Mouse (Mus musculus): ENCODE results near the gene Actg2. TPM values are rescaled to one million over a fixed set of nuclear protein-coding genes. Genes with fewer than 3 reads are reported as not detected.

The Actg2 gene
- polyA plus RNA-seq, 1 experiment from 2014 or later, result 2.2 TPM

DNA sequence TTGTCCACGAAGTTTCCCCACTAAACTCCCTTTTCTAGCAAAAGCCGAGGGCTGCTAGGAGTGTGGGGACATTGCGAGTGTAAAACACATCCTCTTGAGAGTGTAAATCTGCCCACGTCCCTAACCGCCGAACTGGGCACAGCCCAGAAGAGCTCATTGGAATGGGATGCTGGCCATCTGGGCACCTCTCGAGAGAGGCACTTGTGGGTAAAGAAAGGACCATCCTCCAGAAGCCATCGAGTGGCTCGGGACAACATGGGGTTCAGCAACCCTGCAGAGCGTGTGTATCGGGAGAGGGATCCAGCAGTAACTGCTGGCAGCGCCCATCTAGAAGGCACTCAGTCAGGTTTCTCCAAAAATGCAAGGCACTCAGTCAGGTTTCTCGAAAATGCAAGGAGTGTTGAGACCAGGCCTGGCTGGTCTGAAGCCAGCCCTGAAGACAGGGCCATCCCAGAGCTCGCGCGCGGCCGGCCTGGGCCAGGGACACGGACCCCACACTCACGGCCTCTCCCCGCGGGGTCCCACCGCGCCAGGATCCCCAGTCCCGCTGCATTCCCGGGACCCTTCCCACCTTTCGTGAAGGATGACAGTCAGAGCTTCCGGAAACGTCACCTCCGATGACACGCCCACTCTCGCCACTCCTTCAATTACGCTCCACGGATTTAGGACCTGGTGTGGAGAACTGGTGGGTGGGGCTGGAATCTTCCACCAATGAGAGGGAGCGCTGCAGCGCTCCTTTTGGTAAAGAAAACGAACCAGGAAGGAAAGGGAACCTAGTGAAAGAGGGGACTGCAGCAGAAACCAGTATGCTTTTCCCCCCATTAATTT lies 36.0 kb upstream of the Actg2 start:
- Histone ChIP-seq H3K27ac (ENCODE audit: low read depth, low read length) (peak overlapping the region; percentile 70), H3K36me3 (ENCODE audit: control insufficient read depth, insufficient read depth, low read length) (no peaks in the 10 kb centered on the region)
- WGBS, result 5% methylated on average over 37 of the region's 37 CpGs

DNA sequence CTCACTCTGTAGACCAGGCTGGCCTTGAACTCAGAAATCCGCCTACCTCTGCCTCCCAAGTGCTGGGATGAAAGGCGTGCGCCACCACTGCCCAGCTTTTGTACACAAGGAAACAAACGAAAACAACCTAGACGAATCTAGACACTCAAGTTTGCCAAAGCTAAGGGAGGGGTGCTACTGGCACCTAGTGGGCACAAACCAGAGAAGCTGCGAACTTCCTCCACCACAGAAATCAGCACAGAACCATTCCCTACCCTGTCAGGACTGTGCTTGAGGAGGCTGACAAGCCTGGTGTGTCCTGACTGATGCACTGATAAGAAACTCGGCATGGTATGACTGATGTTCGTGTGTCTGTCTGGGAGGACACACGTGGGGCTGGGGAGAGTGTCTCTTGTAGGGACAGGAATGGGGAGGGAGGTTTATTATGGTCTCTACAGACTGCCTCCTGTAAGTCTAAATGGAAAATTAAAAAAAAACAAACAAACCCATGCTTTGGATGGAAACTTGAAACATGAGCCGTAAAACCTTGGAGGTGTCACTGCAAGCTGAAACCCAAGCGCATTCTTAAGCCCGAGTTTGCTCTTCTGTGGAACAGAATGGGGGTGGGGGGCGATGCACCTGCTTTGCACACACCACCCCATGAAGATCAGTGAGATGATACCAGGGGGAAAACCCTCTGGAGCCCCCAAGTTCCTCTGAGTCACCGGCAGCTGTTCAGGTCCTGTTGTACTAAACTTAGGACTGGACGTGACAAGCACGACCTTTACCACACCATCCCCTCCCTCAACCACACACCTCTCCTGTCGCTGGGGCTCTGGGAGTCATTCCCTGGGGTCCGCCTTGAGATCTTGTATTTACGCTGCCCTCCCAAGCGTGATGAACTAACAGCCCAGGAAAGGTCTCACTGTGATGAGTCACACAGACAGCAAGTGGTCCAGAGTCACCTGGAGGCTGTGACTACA lies 33.1 kb upstream of the Actg2 start:
- Histone ChIP-seq H3K27me3 (ENCODE audit: control insufficient read depth, insufficient read depth, low read length) (no peaks in the 10 kb centered on the region), H3K4me2 (replicated peaks; ENCODE audit: low read depth, low read length) (no peak overlapping the region), H3K9ac (ENCODE audit: low read depth, low read length) (no peak overlapping the region), H3K4me1 (replicated peaks; ENCODE audit: control insufficient read depth, insufficient read depth, low read length) (peaks cover 2% of the 10 kb centered on the region; the same call in 1 of the 2 replicates), H3K36me3 (ENCODE audit: control insufficient read depth, insufficient read depth, low read length) (no peaks in the 10 kb centered on the region), H3K27ac (ENCODE audit: low read depth, low read length) (no peak overlapping the region), H3K9me3 (ENCODE audit: control insufficient read depth, low read length) (no peaks in the 10 kb centered on the region), H3K4me3 (ENCODE audit: low read depth, low read length) (no peak overlapping the region)
- 79% methylated on average over 20 of the region's 20 CpGs for WGBS
- no peak for DNase-seq (ENCODE audit: low spot score)
- no peak for ATAC-seq (ENCODE audit: low FRiP score)

More for the DNA sequence above, 36.0 kb upstream of the Actg2 start:
- DNase-seq (ENCODE audit: low spot score), result peak; percentile 93
- no peaks in the 10 kb centered on the region for H3K9me3 ChIP-seq (ENCODE audit: control insufficient read depth, low read length)
- peak overlapping the region; percentile 77 for H3K4me2 ChIP-seq (replicated peaks; ENCODE audit: low read depth, low read length)
- peak overlapping the region; percentile 79 for H3K9ac ChIP-seq (ENCODE audit: low read depth, low read length)
- no peaks in the 10 kb centered on the region for H3K27me3 ChIP-seq (ENCODE audit: control insufficient read depth, insufficient read depth, low read length)
- peak overlapping the region; percentile 76 for H3K4me3 ChIP-seq (ENCODE audit: low read depth, low read length)
- peaks cover 2% of the 10 kb centered on the region; the same call in 1 of the 2 replicates for H3K4me1 ChIP-seq (replicated peaks; ENCODE audit: control insufficient read depth, insufficient read depth, low read length)
- ATAC-seq (ENCODE audit: low FRiP score), result peak; percentile 95

- Histone ChIP-seq H3K4me2 (replicated peaks; ENCODE audit: low read depth, low read length) (no peak overlapping the region), H3K9me3 (ENCODE audit: control insufficient read depth, low read length) (no peaks in the 10 kb centered on the region), H3K4me3 (ENCODE audit: low read depth, low read length) (no peak overlapping the region), H3K27ac (ENCODE audit: low read depth, low read length) (no peak overlapping the region), H3K27me3 (ENCODE audit: control insufficient read depth, insufficient read depth, low read length) (no peaks in the 10 kb centered on the region), H3K36me3 (ENCODE audit: control insufficient read depth, insufficient read depth, low read length) (peaks cover 5% of the 10 kb centered on the region; the same call in 1 of the 2 replicates), H3K9ac (ENCODE audit: low read depth, low read length) (no peak overlapping the region), H3K4me1 (replicated peaks; ENCODE audit: control insufficient read depth, insufficient read depth, low read length) (no peaks in the 10 kb centered on the region)
- ATAC-seq (ENCODE audit: low FRiP score) (no peak), DNase-seq (ENCODE audit: low spot score) (no peak)
- WGBS, result 87% methylated on average over 6 of the region's 6 CpGs
These were observed 19.9 kb upstream of the Actg2 start for GRCm38 (mm10) chr6:83555972-83556371.

DNA sequence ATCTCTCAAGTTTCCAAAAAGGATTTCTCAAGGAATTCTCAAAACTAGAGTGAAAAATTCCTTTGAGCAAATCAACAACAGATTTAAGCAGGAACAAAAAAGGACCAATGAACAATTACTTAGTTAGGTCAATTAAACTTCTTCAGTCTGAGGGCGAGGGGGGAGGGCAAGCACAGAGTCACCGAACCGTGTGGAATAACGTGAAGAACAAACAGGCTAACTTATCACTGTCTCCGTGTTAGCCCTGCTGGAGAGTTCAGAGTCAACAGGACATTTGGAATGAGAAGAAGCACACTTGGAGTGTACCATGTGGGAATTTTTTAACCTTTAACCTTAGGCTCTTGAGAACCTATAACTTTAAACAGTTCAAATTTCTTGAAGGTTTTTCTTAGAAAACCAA lies 12.3 kb upstream of the Actg2 start:
- Histone ChIP-seq H3K4me3 (ENCODE audit: low read depth, low read length) (no peak overlapping the region), H3K4me2 (replicated peaks; ENCODE audit: low read depth, low read length) (no peak overlapping the region), H3K4me1 (replicated peaks; ENCODE audit: control insufficient read depth, insufficient read depth, low read length) (no peaks in the 10 kb centered on the region), H3K27me3 (ENCODE audit: control insufficient read depth, insufficient read depth, low read length) (no peaks in the 10 kb centered on the region), H3K9ac (ENCODE audit: low read depth, low read length) (no peak overlapping the region), H3K36me3 (ENCODE audit: control insufficient read depth, insufficient read depth, low read length) (no peaks in the 10 kb centered on the region), H3K27ac (ENCODE audit: low read depth, low read length) (no peak overlapping the region), H3K9me3 (ENCODE audit: control insufficient read depth, low read length) (no peaks in the 10 kb centered on the region)
- no peak for DNase-seq (ENCODE audit: low spot score)
- no peak for ATAC-seq (ENCODE audit: low FRiP score)
- WGBS, result 42% methylated on average over 5 of the region's 5 CpGs

GRCm38 (mm10) chr6:83545778-83546177 lies 9.7 kb upstream of the Actg2 start:
- ATAC-seq (ENCODE audit: low FRiP score) (no peak), DNase-seq (ENCODE audit: low spot score) (no peak)
- Histone ChIP-seq H3K27ac (ENCODE audit: low read depth, low read length) (no peak overlapping the region), H3K9ac (ENCODE audit: low read depth, low read length) (no peak overlapping the region), H3K4me1 (replicated peaks; ENCODE audit: control insufficient read depth, insufficient read depth, low read length) (no peaks in the 10 kb centered on the region), H3K27me3 (ENCODE audit: control insufficient read depth, insufficient read depth, low read length) (no peaks in the 10 kb centered on the region), H3K4me3 (ENCODE audit: low read depth, low read length) (no peak overlapping the region), H3K36me3 (ENCODE audit: control insufficient read depth, insufficient read depth, low read length) (no peaks in the 10 kb centered on the region), H3K9me3 (ENCODE audit: control insufficient read depth, low read length) (no peaks in the 10 kb centered on the region), H3K4me2 (replicated peaks; ENCODE audit: low read depth, low read length) (no peak overlapping the region)
- 80% methylated on average over 3 of the region's 3 CpGs for WGBS

DNA sequence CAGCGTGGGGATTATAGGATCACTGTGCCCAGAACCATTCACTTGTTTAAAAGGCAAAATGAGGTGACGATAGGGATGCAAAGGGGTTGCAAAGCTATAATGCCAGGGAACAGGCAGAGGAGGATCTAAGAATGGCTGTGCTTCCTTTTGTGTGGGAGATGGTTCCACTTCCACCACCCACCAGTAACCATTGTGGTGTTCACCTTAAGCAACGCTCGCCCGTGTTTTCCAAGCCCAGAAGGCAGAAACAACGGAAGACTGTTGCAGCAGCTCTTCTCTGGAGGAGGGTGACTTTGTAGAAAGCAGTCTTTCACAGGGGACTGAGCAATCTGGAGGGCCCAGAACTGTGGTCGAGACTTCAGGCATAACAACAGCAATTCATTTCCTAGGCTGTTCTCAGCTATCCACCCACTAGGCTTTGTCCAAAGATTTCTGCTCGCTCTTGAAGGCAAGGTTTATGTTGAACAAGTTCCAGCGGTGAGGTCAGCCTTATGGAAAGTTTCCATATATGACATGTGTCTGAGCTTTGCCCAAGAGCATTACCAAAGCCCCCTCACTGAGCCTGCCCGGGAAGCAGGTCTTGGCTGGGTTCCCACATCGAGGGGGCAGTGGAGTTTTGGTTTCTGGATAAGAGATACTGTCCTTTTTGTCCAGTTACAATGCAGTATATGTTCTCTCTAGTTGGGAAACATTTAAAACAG lies 5.8 kb upstream of the Actg2 start:
- Histone ChIP-seq H3K4me2 (replicated peaks; ENCODE audit: low read depth, low read length) (no peak overlapping the region), H3K27me3 (ENCODE audit: control insufficient read depth, insufficient read depth, low read length) (no peaks in the 10 kb centered on the region), H3K9ac (ENCODE audit: low read depth, low read length) (no peak overlapping the region), H3K36me3 (ENCODE audit: control insufficient read depth, insufficient read depth, low read length) (no peaks in the 10 kb centered on the region), H3K9me3 (ENCODE audit: control insufficient read depth, low read length) (no peaks in the 10 kb centered on the region), H3K4me1 (replicated peaks; ENCODE audit: control insufficient read depth, insufficient read depth, low read length) (no peaks in the 10 kb centered on the region), H3K4me3 (ENCODE audit: low read depth, low read length) (no peak overlapping the region), H3K27ac (ENCODE audit: low read depth, low read length) (no peak overlapping the region)
- ATAC-seq (ENCODE audit: low FRiP score) (no peak), DNase-seq (ENCODE audit: low spot score) (no peak)
- WGBS, result 75% methylated on average over 11 of the region's 11 CpGs

- Histone ChIP-seq H3K9ac (ENCODE audit: low read depth, low read length) (no peak overlapping the region), H3K4me2 (replicated peaks; ENCODE audit: low read depth, low read length) (no peak overlapping the region), H3K4me1 (replicated peaks; ENCODE audit: control insufficient read depth, insufficient read depth, low read length) (no peaks in the 10 kb centered on the region), H3K27me3 (ENCODE audit: control insufficient read depth, insufficient read depth, low read length) (no peaks in the 10 kb centered on the region), H3K4me3 (ENCODE audit: low read depth, low read length) (no peak overlapping the region), H3K9me3 (ENCODE audit: control insufficient read depth, low read length) (no peaks in the 10 kb centered on the region), H3K36me3 (ENCODE audit: control insufficient read depth, insufficient read depth, low read length) (no peaks in the 10 kb centered on the region), H3K27ac (ENCODE audit: low read depth, low read length) (no peak overlapping the region)
- WGBS, result 30% methylated on average over 4 of the region's 4 CpGs
- DNase-seq (ENCODE audit: low spot score), result peak; percentile 14
- ATAC-seq (ENCODE audit: low FRiP score), result no peak
These were observed 4.0 kb upstream of the Actg2 start for GRCm38 (mm10) chr6:83540017-83540416.

DNA sequence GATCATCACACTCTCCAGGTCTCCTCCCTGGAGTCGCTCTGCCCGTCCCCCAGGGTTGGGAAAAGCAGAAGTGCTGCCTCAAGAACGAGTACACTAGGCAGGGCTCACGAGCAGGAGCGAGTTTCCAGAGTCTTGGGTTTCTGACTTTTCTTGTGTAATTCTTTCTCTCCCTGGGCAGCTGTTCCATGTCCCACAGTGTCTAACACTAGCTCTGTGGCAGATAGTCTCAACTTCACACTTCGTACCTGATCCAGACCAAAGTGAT lies 662 bp upstream of the Actg2 start:
- Histone ChIP-seq H3K9me3 (ENCODE audit: control insufficient read depth, low read length) (no peaks in the 10 kb centered on the region), H3K4me3 (ENCODE audit: low read depth, low read length) (no peak overlapping the region), H3K4me1 (replicated peaks; ENCODE audit: control insufficient read depth, insufficient read depth, low read length) (no peaks in the 10 kb centered on the region), H3K27me3 (ENCODE audit: control insufficient read depth, insufficient read depth, low read length) (no peaks in the 10 kb centered on the region), H3K27ac (ENCODE audit: low read depth, low read length) (no peak overlapping the region), H3K9ac (ENCODE audit: low read depth, low read length) (no peak overlapping the region), H3K36me3 (ENCODE audit: control insufficient read depth, insufficient read depth, low read length) (no peaks in the 10 kb centered on the region), H3K4me2 (replicated peaks; ENCODE audit: low read depth, low read length) (no peak overlapping the region)
- 47% methylated on average over 6 of the region's 6 CpGs for WGBS
- ATAC-seq (ENCODE audit: low FRiP score) (no peak), DNase-seq (ENCODE audit: low spot score) (no peak)

Measured in hindbrain, embryonic 11.5 days (tissue).